Mouse (Mus musculus) limb, embryonic 11.5 days (tissue): ENCODE results near the gene Ptcd1. TPM values are rescaled to one million over a fixed set of nuclear protein-coding genes. Genes with fewer than 3 reads are reported as not detected.

Source experiments
- ATAC-seq: fragments of 200-750 bp; cut with Nextera tagmentation; 2 replicates; pipeline ENCODE4 v1.8.0; 2017; ENCODE audit warnings: low read depth; ENCODE audit not compliant: insufficient number of reproducible peaks, low FRiP score, low TSS enrichment
- DNase-seq: peaks from one replicate; pipeline ENCODE4 v3.0.0-alpha.2; 2015; ENCODE audit warnings: low spot score
- H3K27ac ChIP-seq: fragments of 300-500 bp; sonication (generic); replicated peaks from 2 replicates; pipeline ENCODE4 v1.5.1; 2014; ENCODE audit warnings: low read depth, mild to moderate bottlenecking, low read length
- H3K27me3 ChIP-seq: fragments of 300-500 bp; sonication (generic); 2 replicates; pipeline ENCODE4 v1.6.1; 2014; ENCODE audit warnings: mild to moderate bottlenecking, low read length, mixed read lengths; ENCODE audit not compliant: control insufficient read depth, insufficient read depth
- H3K36me3 ChIP-seq: fragments of 300-500 bp; sonication (generic); 2 replicates; pipeline ENCODE4 v1.6.1; 2014; ENCODE audit warnings: mild to moderate bottlenecking, low read length, moderate library complexity, mixed read lengths; ENCODE audit not compliant: control insufficient read depth, insufficient read depth
- H3K4me1 ChIP-seq: fragments of 300-500 bp; sonication (generic); 2 replicates; pipeline ENCODE4 v1.6.1; 2014; ENCODE audit warnings: low read length, mixed read lengths; ENCODE audit not compliant: control insufficient read depth, insufficient read depth
- H3K4me2 ChIP-seq: fragments of 300-500 bp; sonication (generic); 2 replicates; pipeline ENCODE4 v1.6.1; 2014; ENCODE audit warnings: low read depth, mild to moderate bottlenecking, moderate library complexity; ENCODE audit not compliant: severe bottlenecking
- H3K4me3 ChIP-seq: fragments of 300-500 bp; sonication (generic); 2 replicates; pipeline ENCODE4 v1.5.1; 2014; ENCODE audit warnings: low read depth, low read length
- H3K9ac ChIP-seq: fragments of 300-500 bp; sonication (generic); 2 replicates; pipeline ENCODE4 v1.6.1; 2014; ENCODE audit warnings: mild to moderate bottlenecking, low read length
- H3K9me3 ChIP-seq: fragments of 300-500 bp; sonication (generic); 2 replicates; pipeline ENCODE4 v1.6.1; 2016; ENCODE audit warnings: low read length; ENCODE audit not compliant: control insufficient read depth
- WGBS: fragments of 180-500 bp; shearing (Covaris S2); extraction: QIAGEN DNeasy Blood & Tissue Kit; methylation state at CpG from one replicate; pipeline ENCODE4 v1.1.7; 2014; 5-methylcytosine and 5-hydroxymethylcytosine counted together
- polyA plus RNA-seq: library from polyadenylated mRNA; unstranded; fragments of >200 nt; fragmentation: Nextera tagmentation; extraction: Ambion mirVana; gene quantifications from 2 replicates; pipeline ENCODE4 v1.2.1, GENCODE M21; 2014

Ptcd1 gene
- polyA plus RNA-seq, 1 experiment from 2014 or later, result 15.1 TPM

- Histone ChIP-seq H3K27me3 (no peaks in the 10 kb centered on the region), H3K4me2 (peak overlapping the region; percentile 30), H3K4me1 (peaks cover 7% of the 10 kb centered on the region), H3K36me3 (peaks cover 4% of the 10 kb centered on the region; the same call in 1 of the 2 replicates), H3K9me3 (no peaks in the 10 kb centered on the region), H3K4me3 (peak overlapping the region; percentile 42), H3K9ac (no peak overlapping the region), H3K27ac (no peak overlapping the region)
- DNase-seq, result no peak
- 22% methylated on average over 9 of the region's 9 CpGs for WGBS
- no peak for ATAC-seq
These were observed 38.1 kb upstream of the Ptcd1 start for GRCm38 (mm10) chr5:145205041-145205440.

GRCm38 (mm10) chr5:145203936-145204691 lies 37.2 kb upstream of the Ptcd1 start, which contains the start of gene Zkscan5:
TSS of gene Zkscan5 (plus strand) at chr5:145204562.
- no peaks in the 10 kb centered on the region for H3K27me3 ChIP-seq
- H3K9ac ChIP-seq, result 0 out of 2 replicates have a peak within 1 kb of the TSS, but pooled peaks have one; percentile 41
- peaks cover 7% of the 10 kb centered on the region for H3K4me1 ChIP-seq
- H3K4me2 ChIP-seq, result peak within 1 kb of the TSS; percentile 47
- WGBS, result under 1% methylated on average over 22 of the region's 22 CpGs
- no peaks in the 10 kb centered on the region for H3K9me3 ChIP-seq
- 0 out of 2 replicates have a peak within 1 kb of the TSS, but pooled peaks have one; percentile 45 for H3K27ac ChIP-seq
- DNase-seq (peak; percentile 98), ATAC-seq (peak; percentile 95)
- peaks cover 4% of the 10 kb centered on the region; the same call in 1 of the 2 replicates for H3K36me3 ChIP-seq
- H3K4me3 ChIP-seq, result peak within 1 kb of the TSS; percentile 42

GRCm38 (mm10) chr5:145202446-145202845 lies 35.5 kb upstream of the Ptcd1 start:
- no peak overlapping the region for H3K27ac ChIP-seq
- H3K4me2 ChIP-seq, result no peak overlapping the region
- H3K27me3 ChIP-seq, result no peaks in the 10 kb centered on the region
- WGBS, result 51% methylated on average over 3 of the region's 3 CpGs
- peaks cover 4% of the 10 kb centered on the region; the same call in 1 of the 2 replicates for H3K36me3 ChIP-seq
- ATAC-seq (no peak), DNase-seq (no peak)
- no peak overlapping the region for H3K9ac ChIP-seq
- no peaks in the 10 kb centered on the region for H3K9me3 ChIP-seq
- H3K4me3 ChIP-seq, result no peak overlapping the region
- H3K4me1 ChIP-seq, result peaks cover 7% of the 10 kb centered on the region

- H3K4me1 ChIP-seq, result peaks cover 7% of the 10 kb centered on the region
- 0 out of 2 replicates have a peak, but pooled peaks have one; percentile 9 for ATAC-seq
- H3K27ac ChIP-seq, result no peak within 1 kb of the TSS
- H3K9ac ChIP-seq, result peak within 1 kb of the TSS; percentile 77
- no peaks in the 10 kb centered on the region for H3K27me3 ChIP-seq
- DNase-seq, result peak; percentile 80
- H3K4me2 ChIP-seq, result peak within 1 kb of the TSS; percentile 86
- H3K4me3 ChIP-seq, result peak within 1 kb of the TSS; percentile 85
- H3K9me3 ChIP-seq, result no peaks in the 10 kb centered on the region
- WGBS, result 2% methylated on average over 37 of the region's 37 CpGs
- no peaks in the 10 kb centered on the region for H3K36me3 ChIP-seq
These were observed 34.5 kb upstream of the Ptcd1 start, which contains the start of gene Zkscan14 for GRCm38 (mm10) chr5:145201321-145201991. TSS of gene Zkscan14 (minus strand) at chr5:145201868.

GRCm38 (mm10) chr5:145200387-145200786 lies 33.5 kb upstream of the Ptcd1 start:
- Histone ChIP-seq H3K27ac (no peak overlapping the region), H3K4me2 (no peak overlapping the region), H3K4me1 (peaks cover 3% of the 10 kb centered on the region), H3K4me3 (no peak overlapping the region), H3K27me3 (no peaks in the 10 kb centered on the region), H3K9ac (no peak overlapping the region), H3K9me3 (no peaks in the 10 kb centered on the region), H3K36me3 (0 out of 2 replicates have a peak, but pooled peaks cover under 1% of the 10 kb centered on the region)
- no peak for ATAC-seq
- no peak for DNase-seq
- WGBS, result 80% methylated on average over 7 of the region's 7 CpGs

GRCm38 (mm10) chr5:145191962-145192361 lies 25.1 kb upstream of the Ptcd1 start, which contains the start of gene Atp5j2:
TSS of gene Atp5j2 (minus strand) at chr5:145192062.
- peaks cover 13% of the 10 kb centered on the region; the same call in 1 of the 2 replicates for H3K36me3 ChIP-seq
- H3K4me1 ChIP-seq, result peaks cover 11% of the 10 kb centered on the region
- H3K4me3 ChIP-seq, result peak within 1 kb of the TSS; percentile 85
- peak within 1 kb of the TSS; percentile 58 for H3K4me2 ChIP-seq
- peak within 1 kb of the TSS; percentile 68 for H3K27ac ChIP-seq
- peak within 1 kb of the TSS; percentile 95 for H3K9ac ChIP-seq
- H3K9me3 ChIP-seq, result no peaks in the 10 kb centered on the region
- DNase-seq (no peak), ATAC-seq (no peak)
- no peaks in the 10 kb centered on the region for H3K27me3 ChIP-seq
- 85% methylated on average over 2 of the region's 2 CpGs for WGBS

GRCm38 (mm10) chr5:145190875-145191798 lies 24.2 kb upstream of the Ptcd1 start:
- Histone ChIP-seq H3K27ac (peak overlapping the region; percentile 68), H3K36me3 (peaks cover 13% of the 10 kb centered on the region; the same call in 1 of the 2 replicates)

More at GRCm38 (mm10) chr5:145190875-145191798, 24.2 kb upstream of the Ptcd1 start:
- peaks cover 11% of the 10 kb centered on the region for H3K4me1 ChIP-seq
- peak overlapping the region; percentile 95 for H3K9ac ChIP-seq
- peak; percentile 87 for ATAC-seq
- peak overlapping the region; percentile 58 for H3K4me2 ChIP-seq
- peak; percentile 94 for DNase-seq
- WGBS, result 1% methylated on average over 41 of the region's 41 CpGs
- no peaks in the 10 kb centered on the region for H3K27me3 ChIP-seq
- H3K4me3 ChIP-seq, result peak overlapping the region; percentile 85
- no peaks in the 10 kb centered on the region for H3K9me3 ChIP-seq
